Mouse (Mus musculus): Measurements from ENCODE around the gene Olfr610.
"Not testable (repeated sequence)": the region's sequence is repeated elsewhere in the genome, so short reads cannot be mapped to it uniquely, and the experiment has no call there.

Gene Olfr610

DNA sequence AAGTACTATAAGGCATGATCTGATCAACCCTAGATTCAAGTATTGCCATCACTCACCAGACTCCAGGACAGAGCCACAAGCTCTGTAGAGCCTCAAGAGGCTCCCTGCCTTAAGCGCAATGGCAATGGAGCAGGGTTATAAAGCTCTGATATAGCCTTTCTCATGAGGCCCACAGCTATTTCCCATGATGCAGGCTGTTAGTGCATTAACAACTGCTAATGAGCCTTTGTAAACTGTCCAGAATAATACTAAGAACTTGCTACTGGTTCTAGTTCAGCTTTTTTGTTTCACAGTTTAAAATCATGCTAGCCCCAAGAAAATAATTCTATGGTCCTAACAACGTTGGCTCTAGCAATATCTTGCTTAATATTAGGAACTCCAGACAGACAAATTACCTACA lies at the start of gene Olfr610:
Gene Olfr610 (minus strand): TSS at position 101 of the 400 bp plus-strand sequence.
- no peak for DNase-seq (ENCODE audit: low read depth, low spot score)

DNA sequence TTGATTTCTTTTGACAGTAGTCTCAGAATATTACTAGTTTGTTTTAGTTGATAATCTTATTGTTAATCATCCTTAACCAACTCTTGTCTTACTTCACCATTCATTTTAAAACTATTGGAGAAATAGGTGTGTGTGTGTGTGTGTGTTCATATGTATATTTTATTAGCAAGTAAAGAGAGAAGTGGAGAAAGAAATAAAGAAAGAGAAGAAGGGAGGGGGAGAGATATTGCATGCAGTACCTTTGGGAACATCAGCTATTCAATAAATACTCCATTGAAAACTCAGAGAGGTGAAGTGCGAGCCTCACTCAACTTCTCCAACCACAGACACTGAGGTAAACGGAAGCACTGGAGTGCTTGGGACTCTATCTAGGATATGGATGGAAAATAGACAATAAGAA lies 43.9 kb upstream of the Olfr610 start, which contains the start of gene Olfr615:
Gene Olfr615 (plus strand): TSS at position 301 of the 400 bp plus-strand sequence.
- DNase-seq (ENCODE audit: low read depth, low spot score): no peak

DNA sequence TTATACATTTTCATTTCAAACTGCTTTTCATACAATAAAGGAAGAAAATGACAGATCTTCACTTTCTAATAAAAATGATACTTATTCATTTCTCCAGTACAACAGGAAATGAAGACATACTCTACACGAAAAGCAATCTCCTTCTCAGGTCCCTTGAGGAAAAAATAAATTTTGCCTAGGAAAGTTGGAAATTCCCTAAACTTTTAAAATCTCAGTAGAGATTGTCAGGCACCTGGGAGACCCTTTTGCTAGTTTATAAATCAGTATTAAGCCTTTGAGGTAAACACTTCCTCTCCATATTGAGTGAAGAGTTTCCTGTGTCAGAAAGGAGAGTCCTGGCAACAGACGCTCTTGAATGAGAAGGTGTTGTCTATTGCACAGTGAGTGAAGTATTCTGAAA lies 35.9 kb upstream of the Olfr610 start, which contains the start of gene Olfr613:
Gene Olfr613 (plus strand): TSS at position 301 of the 400 bp plus-strand sequence.
- DNase-seq (ENCODE audit: low read depth, low spot score): no peak

DNA sequence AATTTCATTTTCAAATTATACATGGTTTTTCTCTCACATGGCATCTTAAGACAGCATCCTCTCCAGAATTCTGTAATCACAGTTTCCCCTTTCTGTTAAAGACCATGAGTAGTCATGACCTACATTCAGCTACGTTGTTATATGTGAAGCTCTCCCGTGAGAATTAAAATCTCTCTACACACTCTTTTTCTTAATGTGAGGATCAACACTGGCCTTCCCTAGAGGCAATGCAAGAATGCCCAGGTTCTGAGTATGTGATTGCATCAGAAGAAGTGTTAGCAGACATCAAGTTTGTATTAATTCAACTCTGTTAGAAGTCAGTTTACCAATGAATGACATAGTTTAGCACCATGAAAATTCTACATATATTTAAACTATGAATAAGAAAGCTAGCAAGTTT lies 30.7 kb upstream of the Olfr610 start, which contains the start of gene Olfr612:
Gene Olfr612 (minus strand): TSS at position 101 of the 400 bp plus-strand sequence.
- DNase-seq (ENCODE audit: low read depth, low spot score): not testable (repeated sequence)

- not testable (repeated sequence) for DNase-seq (ENCODE audit: low read depth, low spot score)
These were observed 8.8 kb upstream of the Olfr610 start, which contains the start of gene Olfr611 for GRCm38 (mm10) chr7:103520746-103521145. TSS of gene Olfr611 (minus strand) at chr7:103520846.

DNA sequence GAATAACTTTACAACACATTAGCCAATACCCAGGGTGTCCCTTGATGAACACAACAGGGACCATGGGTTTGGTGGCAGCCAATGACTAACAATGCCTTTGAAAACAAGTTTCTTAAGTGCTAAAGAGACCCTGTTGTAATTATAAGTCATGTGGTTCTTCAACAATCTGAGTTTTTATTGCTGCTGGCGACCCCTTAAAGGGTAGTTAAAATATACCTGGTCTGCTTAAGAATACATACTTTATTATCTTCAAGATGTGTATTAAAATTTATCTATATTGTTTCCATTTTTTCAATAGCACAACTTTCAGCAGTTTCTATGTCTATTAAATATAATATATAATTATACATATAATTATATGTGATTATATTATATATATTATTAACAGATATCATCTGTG lies 14.0 kb downstream of the Olfr610 start, which contains the start of gene Olfr609:
Gene Olfr609 (minus strand): TSS at position 101 of the 400 bp plus-strand sequence.
- DNase-seq (ENCODE audit: low read depth, low spot score): no peak

GRCm38 (mm10) chr7:103477106-103477505 lies 34.8 kb downstream of the Olfr610 start:
- not testable (repeated sequence) for DNase-seq (ENCODE audit: low read depth, low spot score)

- DNase-seq (ENCODE audit: low read depth, low spot score): no peak
These were observed 42.3 kb downstream of the Olfr610 start, which contains the start of gene Olfr608 for GRCm38 (mm10) chr7:103469577-103469976. TSS of gene Olfr608 (plus strand) at chr7:103469877.

GRCm38 (mm10) chr7:103460590-103460989 lies 51.3 kb downstream of the Olfr610 start:
- DNase-seq (ENCODE audit: low read depth, low spot score): no peak

Data from WW6 (cell line).